Mouse (Mus musculus) cerebellum, adult 9-11 months (tissue): Measurements from ENCODE around the gene Lrg1.
A peak's percentile ranks its signal among the peaks of the same experiment; 100 is the strongest.

ENCODE experiments used
- DNase-seq: peaks from one replicate; pipeline ENCODE4 v3.0.0; 2022

Gene Lrg1

GRCm38 (mm10) chr17:56072243-56072642 is 49.6 kb downstream of the Lrg1 start:
- DNase-seq = peak; percentile 40

- DNase-seq = no peak
Observed at GRCm38 (mm10) chr17:56071126-56071525, 50.7 kb downstream of the Lrg1 start.
